Mouse (Mus musculus): ENCODE results near the gene Ly6g6d.

DNA sequence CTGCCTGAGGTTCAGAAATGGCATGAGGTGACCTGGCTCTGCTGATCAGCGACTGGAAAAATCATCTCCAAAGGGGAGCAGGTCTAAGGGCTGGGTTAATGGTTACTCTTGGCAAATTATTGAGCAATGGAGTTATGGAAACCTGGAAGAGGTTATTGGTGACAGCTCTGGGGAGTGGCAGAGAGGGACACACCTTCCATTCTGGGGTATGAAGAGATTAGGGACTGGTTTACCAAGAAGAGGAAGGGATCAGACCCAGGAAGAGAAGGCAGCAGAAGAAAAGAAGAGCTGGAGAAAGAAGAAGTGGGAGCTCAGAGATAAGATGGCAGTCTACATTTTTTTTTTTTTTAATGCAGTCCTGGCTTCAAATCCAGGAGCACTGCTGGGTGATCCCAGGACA, 30.2 kb downstream of the Ly6g6d start:
- TF ChIP-seq CTCF (IDR thresholded peaks at IDR 0.05; ENCODE audit: low read depth, low read length) (no peak), TAL1 (conservative IDR thresholded peaks at IDR 0.05; ENCODE audit: low read depth, low read length) (no peak), GATA2 (IDR thresholded peaks at IDR 0.05; ENCODE audit: borderline replicate concordance, low read depth, low read length) (no peak), POLR2AphosphoS5 (IDR thresholded peaks at IDR 0.05; ENCODE audit: insufficient replicate concordance, low read depth, low read length) (no peak)

All from G1E (cell line).